Mouse (Mus musculus) thymus, postnatal 4 days (tissue): ENCODE data around the gene Ssx2ip.
A peak's percentile ranks its signal among the peaks of the same experiment; 100 is the strongest.

Experiments
- DNase-seq: peaks from one replicate; pipeline ENCODE4 v3.0.0; 2021

Gene Ssx2ip

DNA sequence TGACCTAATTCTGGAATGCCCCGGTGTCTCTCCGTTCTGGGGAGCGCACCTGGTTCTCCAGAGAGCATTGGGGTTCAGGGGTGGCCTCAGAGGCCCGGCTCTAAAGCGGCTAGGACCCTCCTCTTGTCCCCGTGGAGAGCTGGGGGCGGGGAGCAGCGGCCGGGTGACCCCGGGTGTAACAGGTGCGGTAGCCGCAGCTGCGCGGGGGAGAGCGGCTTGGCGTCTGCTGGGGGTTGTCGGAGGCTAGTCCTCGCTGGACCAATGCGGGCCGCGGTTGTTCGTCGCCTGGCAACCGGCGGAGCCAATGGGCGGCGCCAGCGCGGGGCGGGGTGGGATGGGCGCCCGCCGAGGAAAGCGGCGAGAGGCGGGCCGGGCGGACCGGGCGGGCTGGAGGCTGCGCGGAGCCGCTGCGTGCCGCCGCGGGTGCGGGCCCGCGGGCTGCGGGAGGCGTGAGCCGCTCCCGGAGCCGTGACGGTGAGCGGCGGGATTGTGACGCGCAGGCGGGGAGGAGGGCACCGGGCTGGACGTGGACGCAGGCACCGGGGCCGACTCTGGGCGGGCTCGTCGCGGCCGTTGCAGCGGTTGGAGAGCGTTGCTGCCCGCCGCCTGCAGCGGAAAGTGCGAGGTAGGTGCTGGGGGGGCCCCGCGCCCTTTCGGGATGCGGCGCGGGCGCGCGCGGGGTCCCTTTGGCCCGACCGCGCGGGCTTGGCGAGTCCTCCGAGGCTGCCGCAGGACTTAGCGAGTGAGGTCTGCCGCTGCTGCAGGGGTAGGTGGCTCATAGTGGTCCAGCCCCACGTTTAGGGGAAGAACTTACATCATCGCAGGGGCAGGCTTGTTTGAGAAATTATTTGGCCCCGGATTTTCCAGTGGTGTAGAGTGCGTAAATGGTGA lies at the start of gene Ssx2ip:
TSS of gene Ssx2ip (plus strand) at position 332 of the 891 bp plus-strand sequence.
- DNase-seq = peak; percentile 99

DNA sequence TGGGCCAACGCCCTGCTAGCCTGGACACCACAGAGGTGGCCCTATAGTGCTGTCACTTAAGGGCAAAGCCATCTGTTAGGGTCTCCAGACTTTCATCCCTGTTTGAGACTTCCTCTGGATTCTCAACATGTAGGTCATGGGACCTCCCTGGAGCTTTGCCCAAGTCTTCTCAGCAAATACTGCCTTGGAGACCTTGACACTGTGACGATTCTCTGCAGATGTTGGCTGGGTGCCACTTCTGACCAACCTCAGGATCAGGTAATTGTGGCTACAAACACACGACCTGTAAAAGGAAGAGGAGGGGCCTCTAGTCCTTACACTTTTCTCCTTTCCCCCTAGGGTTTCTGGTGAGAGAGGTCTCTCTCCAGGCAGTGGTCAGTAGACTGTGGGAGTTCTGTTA lies 49.3 kb upstream of the Ssx2ip start:
- DNase-seq = no peak

DNA sequence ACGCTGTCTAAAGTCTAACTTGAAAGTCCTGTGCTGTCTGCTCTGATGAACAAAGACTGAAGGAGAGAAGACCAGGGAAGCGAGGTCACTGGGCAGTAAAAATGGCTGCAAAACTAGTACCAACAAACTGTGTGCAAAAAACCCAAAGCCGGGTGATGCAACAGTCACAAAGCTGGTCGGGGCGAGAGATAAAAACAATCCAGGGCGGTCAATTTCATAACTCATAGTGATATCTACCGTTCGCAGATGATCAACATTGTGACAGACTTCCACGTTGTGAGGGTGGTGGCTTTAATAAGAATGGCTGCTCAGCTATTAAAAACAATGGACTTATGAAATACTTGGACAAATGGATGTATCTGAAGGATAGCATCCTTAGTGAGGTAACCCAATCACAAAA lies 39.0 kb upstream of the Ssx2ip start:
- no peak for DNase-seq

GRCm38 (mm10) chr3:146367058-146367457 lies 37.4 kb upstream of the Ssx2ip start:
- no peak for DNase-seq

- no peak for DNase-seq
Measured at GRCm38 (mm10) chr3:146370553-146371095, 33.8 kb upstream of the Ssx2ip start.

DNA sequence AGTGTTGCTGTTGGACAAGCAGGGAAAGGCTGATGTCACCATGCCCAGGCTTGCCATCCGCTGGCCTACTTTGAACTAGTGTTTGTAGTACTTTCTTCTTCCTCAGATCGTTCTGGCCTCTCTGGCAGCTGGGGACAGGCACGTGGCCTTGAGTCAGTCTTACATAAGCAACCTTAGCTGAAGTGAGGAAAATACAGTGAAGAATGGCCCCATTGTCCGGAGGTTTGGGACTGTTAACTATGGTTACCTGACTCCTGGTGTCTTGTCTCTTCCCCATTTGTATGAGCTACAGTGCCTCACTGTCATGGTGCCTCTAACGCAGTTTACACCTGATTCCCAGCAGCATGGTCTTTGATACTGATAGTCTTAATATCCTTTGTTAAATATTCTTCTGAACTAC lies 33.2 kb upstream of the Ssx2ip start:
- no peak for DNase-seq

- DNase-seq = no peak
Measured at GRCm38 (mm10) chr3:146374596-146375175, 29.8 kb upstream of the Ssx2ip start.

DNA sequence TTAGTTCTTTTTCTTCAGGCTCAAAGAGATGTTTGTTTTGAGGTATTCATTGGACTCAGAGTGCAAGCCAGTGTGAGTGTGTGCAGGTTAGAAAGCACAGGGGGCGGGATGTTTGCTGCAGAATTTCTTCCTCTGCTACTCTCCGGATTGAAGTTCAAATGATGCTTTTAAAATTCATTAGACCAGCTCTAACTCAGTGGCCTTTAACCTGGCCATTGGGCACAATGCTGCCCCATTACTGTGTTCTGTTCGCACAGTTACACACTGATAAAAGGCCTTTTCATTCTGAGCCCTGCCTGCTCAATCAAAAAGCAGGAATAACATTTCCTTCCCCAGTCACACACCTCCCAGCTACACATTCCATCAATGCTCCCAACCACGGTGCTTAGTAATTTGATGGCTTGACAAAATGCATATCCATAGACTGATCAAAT lies 29.2 kb upstream of the Ssx2ip start:
- DNase-seq = no peak

DNA sequence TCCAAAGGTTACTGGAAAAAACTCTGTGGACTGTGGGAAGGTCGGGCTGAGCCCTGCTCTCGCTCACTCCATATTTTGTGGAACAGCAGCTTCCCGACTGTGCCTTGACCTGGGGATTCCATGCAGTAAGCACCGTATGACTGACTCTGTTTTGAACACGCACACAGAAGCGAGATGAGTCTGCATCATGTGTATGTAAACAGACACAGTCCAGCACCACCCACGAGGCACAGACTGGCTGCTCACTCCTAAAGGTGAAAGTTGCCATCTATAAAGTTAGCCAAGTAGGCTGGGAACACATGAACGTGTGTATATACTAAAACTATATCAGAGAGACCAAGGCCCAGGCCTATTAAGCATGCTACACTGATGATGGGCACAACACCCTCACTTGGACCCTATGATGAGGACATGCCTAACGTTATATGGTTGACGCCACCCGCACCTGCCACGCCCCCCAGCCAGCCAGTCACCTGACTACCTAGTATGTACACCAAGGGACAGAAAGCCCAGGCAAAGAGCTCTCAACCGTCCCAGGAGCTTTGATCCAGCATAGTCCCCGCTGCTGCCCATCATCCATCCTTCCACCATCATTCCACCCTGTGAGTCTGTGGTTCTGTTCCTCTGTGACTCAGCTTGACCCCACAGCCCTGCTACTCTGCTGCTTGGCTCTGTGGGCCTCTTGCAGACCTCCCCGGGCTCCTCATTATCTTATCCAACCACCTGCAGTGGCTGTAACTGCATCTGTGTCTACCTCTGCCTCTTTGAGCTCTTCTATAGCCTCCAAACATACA lies 27.9 kb upstream of the Ssx2ip start:
- DNase-seq = no peak

- no peak for DNase-seq
Measured at GRCm38 (mm10) chr3:146377216-146377615, 27.2 kb upstream of the Ssx2ip start.

DNA sequence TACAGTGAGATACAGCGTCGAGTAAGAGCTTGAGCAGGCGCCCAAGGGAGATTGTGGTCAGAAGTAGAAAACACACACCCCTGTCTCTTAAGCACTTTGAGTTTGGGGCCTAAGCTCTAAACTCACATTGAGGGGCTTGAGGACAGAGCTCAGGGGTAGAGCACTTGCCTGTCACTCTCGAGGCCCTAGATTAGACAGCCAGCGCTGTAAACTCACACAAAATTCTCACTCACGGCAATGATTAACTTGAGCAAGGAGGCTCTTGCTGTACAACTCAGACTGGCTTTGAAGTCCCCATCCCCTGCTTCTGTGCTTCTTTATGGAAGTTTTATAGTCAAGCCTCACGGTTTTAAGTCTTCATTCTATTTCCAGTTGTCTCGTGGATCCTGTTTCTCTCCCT lies 25.7 kb upstream of the Ssx2ip start:
- no peak for DNase-seq

- no peak for DNase-seq
Measured at GRCm38 (mm10) chr3:146379740-146380466, 24.5 kb upstream of the Ssx2ip start.

DNA sequence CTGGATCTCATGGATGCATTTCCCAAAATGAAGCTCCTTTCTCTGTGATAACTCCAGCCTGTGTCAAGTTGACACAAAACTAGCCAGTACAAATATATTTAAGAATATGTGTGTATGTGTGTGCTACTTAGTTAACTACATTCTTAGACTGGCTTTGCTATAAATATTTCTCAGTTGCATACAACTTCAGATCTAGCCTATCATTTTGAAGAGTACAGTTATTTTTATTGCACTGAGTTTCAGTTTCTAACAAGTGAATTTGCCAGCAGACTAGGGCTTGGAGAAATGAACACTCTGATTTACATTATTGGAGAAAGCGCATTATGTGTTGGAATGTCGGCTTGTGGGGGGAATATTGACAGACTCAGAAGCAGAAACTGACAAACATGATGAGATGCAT lies 23.6 kb upstream of the Ssx2ip start:
- DNase-seq = no peak

GRCm38 (mm10) chr3:146381471-146381870 lies 23.0 kb upstream of the Ssx2ip start:
- DNase-seq = no peak

DNA sequence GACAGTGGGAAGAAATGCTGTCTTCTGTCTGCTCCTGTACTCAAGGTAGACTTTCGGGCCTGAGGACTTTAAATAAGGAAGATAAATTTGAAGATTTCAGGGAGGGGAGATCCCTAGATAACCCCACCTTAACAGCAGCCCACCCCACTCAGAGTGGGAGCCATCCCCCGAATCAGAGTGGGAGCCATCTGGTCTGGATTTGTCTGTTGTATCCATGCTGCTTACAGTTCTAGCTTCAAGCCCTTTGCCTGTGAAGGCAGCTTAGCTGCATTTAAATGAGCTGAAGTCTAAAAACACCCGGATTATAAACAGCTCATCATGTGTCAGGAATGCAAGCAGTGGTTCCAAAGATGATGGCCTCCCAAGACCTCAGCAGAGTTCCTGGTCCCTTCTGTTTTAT lies 17.6 kb upstream of the Ssx2ip start:
- no peak for DNase-seq

DNA sequence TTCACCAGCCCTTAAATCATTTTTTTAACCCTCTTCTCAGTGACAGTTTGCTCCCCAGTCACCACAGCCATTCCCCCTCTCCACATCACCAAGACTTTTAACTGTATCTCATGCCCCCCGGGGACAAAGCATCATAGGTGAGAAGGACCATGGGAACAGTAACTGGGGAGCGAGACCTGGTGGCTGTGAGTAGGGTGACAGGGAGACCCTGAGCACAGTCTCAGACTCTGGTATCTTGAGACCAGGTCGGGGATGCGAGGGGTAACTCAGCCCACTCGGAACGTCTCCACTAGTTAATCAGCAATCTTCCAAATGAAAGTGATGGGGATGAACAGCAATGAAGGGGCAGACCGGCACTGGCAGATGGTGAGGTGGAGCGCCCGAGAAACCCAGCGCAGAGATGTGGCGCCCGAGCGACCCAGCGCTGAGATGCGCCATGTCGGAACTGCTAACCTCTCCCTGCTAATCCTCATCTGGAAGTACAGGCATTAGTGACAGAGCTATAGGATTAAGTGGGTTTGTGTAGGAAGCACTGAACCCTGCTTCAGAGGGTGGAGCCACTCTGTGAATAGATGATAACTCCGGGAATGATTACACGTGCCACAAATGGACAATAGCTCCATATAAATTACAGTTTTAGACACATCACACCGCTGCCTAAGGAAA lies 11.7 kb upstream of the Ssx2ip start:
- no peak for DNase-seq

GRCm38 (mm10) chr3:146393641-146394100 lies 10.8 kb upstream of the Ssx2ip start:
- DNase-seq = no peak

- DNase-seq = no peak
Measured at GRCm38 (mm10) chr3:146396256-146396655, 8.2 kb upstream of the Ssx2ip start.

DNA sequence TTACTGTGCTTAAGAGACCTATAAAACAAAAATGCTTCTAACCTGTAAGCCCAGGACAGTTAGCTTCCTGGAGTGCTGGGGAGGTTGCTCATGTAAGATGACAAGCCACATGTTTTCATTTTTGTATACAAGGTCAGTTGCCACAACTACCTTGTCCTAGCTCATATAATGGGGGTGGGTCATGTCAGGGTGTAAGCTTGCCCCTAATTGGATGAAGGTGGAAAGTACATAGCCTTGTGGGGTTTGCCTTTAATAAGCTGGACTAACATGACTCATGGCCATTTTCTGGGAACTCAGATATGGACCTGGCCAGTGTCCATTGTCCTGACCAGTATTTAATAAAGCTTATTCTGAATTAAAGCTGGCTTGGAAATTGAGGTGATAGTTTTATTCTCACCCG lies 7.5 kb upstream of the Ssx2ip start:
- no peak for DNase-seq

DNA sequence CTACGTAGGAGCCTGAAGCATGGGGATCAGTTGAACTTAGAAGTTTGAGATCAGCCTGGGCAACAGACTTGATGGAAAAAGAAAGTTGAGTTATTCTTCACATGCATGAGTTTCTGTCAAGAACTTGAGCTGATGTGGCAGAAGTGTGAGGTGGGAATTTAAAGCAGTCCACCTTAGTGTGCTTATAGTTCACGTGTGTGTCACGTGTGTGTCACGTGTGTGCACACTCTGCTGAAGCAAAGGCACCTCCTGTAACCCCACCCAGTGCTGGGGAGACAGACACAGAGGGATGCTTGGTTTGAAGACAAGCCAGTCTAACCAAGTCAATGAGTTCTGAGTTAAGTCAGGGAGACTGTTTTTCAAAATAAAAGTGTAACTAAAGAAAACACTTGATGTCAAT lies 6.6 kb upstream of the Ssx2ip start:
- no peak for DNase-seq

GRCm38 (mm10) chr3:146399203-146399602 lies 5.2 kb upstream of the Ssx2ip start:
- no peak for DNase-seq

DNA sequence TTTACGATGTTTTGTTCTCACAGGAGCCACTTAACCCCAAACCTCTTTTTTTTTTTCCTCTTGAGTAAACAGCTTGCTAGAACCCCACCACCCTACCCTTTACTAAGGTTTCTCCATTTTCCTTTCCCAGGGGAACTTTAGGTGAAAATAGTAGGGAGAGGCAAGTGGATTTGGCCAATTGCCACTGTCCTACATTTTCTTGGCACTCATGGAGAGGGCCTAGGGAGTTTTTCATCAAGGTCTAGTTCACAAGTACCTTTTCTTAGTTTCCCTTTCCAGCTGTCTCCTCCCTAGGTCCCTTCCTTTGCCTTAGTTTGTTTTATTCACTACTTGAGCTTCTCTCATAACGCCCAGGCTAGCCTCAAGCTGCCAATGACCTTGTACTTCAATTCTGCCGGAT lies 672 bp upstream of the Ssx2ip start:
- no peak for DNase-seq
